Mouse (Mus musculus): ENCODE measurements at regions not wholly inside any gene's neighbourhood (a gene's known extent, or its start where the extent isn't known, plus 50 kb on each side); places are given as distances from the start of the nearest gene placed in this dataset.

DNA sequence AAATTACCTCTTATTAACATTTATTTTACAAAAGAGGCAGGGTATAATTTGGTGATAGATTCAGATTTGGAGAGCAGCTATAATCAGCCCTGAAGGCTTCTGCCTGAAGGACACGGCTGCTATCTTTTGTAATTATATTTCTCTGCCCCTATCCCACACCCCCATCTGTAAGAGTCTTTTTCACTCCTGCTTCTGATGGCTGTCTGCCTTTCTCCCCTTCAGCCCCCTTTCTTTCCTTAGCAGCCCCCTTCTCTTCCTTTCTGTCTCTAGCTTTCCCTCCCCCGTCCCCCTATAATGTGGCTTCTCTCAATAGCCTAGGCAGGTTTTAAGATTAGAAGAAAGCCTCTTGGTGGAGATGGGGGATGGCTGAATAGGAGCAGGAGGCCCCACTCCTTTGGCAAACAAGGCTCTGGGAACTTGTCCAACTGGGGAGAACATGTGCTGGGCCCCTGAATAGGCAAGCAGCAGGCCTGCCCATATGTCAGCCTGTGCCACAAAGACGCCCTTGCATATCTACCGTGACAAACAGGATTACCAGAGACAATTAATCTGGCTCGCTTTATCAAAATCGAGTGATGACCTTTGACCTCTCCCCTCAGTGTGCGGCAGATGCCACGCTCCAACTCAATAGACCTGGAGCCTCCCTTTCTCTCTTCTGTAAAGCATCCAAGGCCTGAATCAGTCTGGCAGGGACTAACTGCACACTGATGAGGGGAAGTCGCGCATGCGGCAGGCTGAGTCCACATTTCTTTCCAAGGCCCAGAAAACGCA is 615.1 kb downstream of the Hdgfl1 start:
- TF ChIP-seq GATA1 (IDR thresholded peaks at IDR 0.05; ENCODE audit: borderline replicate concordance, low read length) = no peak
- TF ChIP-seq FLI1 (IDR thresholded peaks at IDR 0.05; ENCODE audit: low read length) = no peak

Data from megakaryocyte, embryonic 14.5 days (primary cell).